Mouse (Mus musculus): Measurements from ENCODE around the gene Tctex1d4.

DNA sequence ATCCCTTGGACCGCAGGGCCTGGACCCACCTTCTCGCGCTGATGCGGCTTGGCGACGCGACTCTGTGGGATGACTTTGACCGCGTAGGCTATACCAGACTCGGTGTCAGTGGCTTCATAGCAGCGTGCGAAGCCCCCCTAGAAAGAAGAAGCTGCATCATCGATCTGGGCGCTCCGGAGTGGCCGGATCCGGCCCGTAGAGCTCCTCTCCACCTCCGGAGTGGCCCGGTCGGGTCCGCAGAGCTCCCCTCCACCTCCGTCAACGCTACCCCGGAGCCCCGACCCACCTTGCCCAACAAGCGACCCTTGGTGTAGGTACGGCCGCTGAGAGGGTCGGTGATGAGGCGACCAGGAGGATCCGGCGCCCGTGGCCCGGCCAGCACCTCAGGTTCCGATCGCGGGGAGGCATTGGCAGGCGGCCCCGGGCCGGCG, 6.8 kb downstream of the Tctex1d4 start:
- TF ChIP-seq E2F4 (IDR thresholded peaks at IDR 0.05; ENCODE audit: borderline replicate concordance, low read depth, low read length) (no peak), JUND (IDR thresholded peaks at IDR 0.05; ENCODE audit: low read depth, low read length) (no peak), POLR2A (IDR thresholded peaks at IDR 0.05; ENCODE audit: control insufficient read depth in 1 of 2, insufficient read depth in 1 of 2, low read depth in 1 of 2, low read length in 2 of 2, poor library complexity in 1 of 2) (no peak)

Data from MEL (cell line).